Mouse (Mus musculus) kidney, adult 2 months (tissue): ENCODE measurements around the gene Aoc2.

Experiments
- CTCF ChIP-seq: fragments of 200-500 bp; conservative IDR thresholded peaks from 2 replicates; pipeline ENCODE4 v1.5.1; 2011; ENCODE audit warnings: low read depth, mild to moderate bottlenecking, control low read depth, low read length, moderate library complexity, mixed read lengths; ENCODE audit not compliant: insufficient read depth, insufficient read length
- POLR2A ChIP-seq: fragments of 200-500 bp; IDR thresholded peaks from one replicate; pipeline ENCODE4 v1.6.1; 2011; ENCODE audit warnings: low read depth, low read length, control low read depth

GRCm38 (mm10) chr11:101302004-101302798 lies 22.7 kb upstream of the Aoc2 start, which contains the start of gene Becn1:
- TF ChIP-seq POLR2A, result peak; percentile 53
- peak; percentile 95; the same call in 1 of the 2 replicates for TF ChIP-seq CTCF
